Mouse (Mus musculus) heart, adult 2 months (tissue): ENCODE measurements around the gene Gxylt2.

Experiments
- CTCF ChIP-seq: fragments of 200-600 bp; IDR thresholded peaks from 2 replicates; pipeline ENCODE4 v1.8.1; 2022; ENCODE audit warnings: antibody characterized with exemption, mild to moderate bottlenecking, moderate library complexity
- EP300 ChIP-seq: fragments of 200-500 bp; IDR thresholded peaks from 2 replicates; pipeline ENCODE4 v1.6.1; 2011; ENCODE audit warnings: low read depth, low read length, control low read depth; ENCODE audit not compliant: insufficient read depth
- POLR2A ChIP-seq: fragments of 200-500 bp; IDR thresholded peaks from 2 replicates; pipeline ENCODE4 v1.6.1; 2011; ENCODE audit warnings: mild to moderate bottlenecking, low read depth, low read length, control low read depth; ENCODE audit not compliant: insufficient read depth

- TF ChIP-seq CTCF = no peak
- no peak for TF ChIP-seq EP300
- TF ChIP-seq POLR2A = no peak
Observed at GRCm38 (mm10) chr6:100676461-100676860, 28.1 kb upstream of the Gxylt2 start.
